Mouse (Mus musculus) gonadal fat pad, adult 2 months (tissue): ENCODE data around the gene Ddrgk1. TPM values are rescaled to one million over a fixed set of nuclear protein-coding genes. Genes with fewer than 3 reads are reported as not detected.

Experiments
- polyA plus RNA-seq: library from polyadenylated mRNA; depleted of rRNA; stranded (reverse); fragments of >200 nt; gene quantifications from 2 replicates; pipeline ENCODE4 v1.2.3, GENCODE M21; 2012; rRNA removed

Ddrgk1 gene
- polyA plus RNA-seq, 1 experiment, result 87.7 TPM

Other genes starting within 250 kb of the Ddrgk1 start
- gene Vps16, start 240.3 kb downstream of the Ddrgk1 start, polyA plus RNA-seq, result 48.8 and 71.6 TPM in 2 replicates
- 21.2 and 25.6 TPM in 2 replicates for gene Pced1a, start 240.0 kb downstream of the Ddrgk1 start, polyA plus RNA-seq
- gene Ptpra, start 214.4 kb downstream of the Ddrgk1 start, polyA plus RNA-seq, result 72.7 and 78.3 TPM in 2 replicates
- 47.4 and 53.2 TPM in 2 replicates for gene Mrps26, start 100.9 kb downstream of the Ddrgk1 start, polyA plus RNA-seq
- gene Oxt, start 88.5 kb downstream of the Ddrgk1 start, polyA plus RNA-seq, result not detected in 2 replicates
- gene Avp, start 82.1 kb downstream of the Ddrgk1 start, polyA plus RNA-seq, result not detected in 2 replicates
- gene Fastkd5, start 34.6 kb downstream of the Ddrgk1 start, polyA plus RNA-seq, result 2.0 and 2.3 TPM in 2 replicates
- 6.4 and 6.5 TPM in 2 replicates for gene Ubox5, start 34.6 kb downstream of the Ddrgk1 start, polyA plus RNA-seq
- gene Lzts3, start 21.9 kb downstream of the Ddrgk1 start, polyA plus RNA-seq, result 12.5 and 14.8 TPM in 2 replicates
- gene Itpa, start 3.0 kb upstream of the Ddrgk1 start, polyA plus RNA-seq, result 28.9 and 36.6 TPM in 2 replicates
- 6.0 and 7.1 TPM in 2 replicates for gene Slc4a11, start 32.9 kb upstream of the Ddrgk1 start, polyA plus RNA-seq
- gene 4930402H24Rik, start 241.7 kb upstream of the Ddrgk1 start, polyA plus RNA-seq, result 57.9 and 84.4 TPM in 2 replicates
- gene Atrn, start 241.8 kb upstream of the Ddrgk1 start, polyA plus RNA-seq, result 14.0 and 16.0 TPM in 2 replicates